Mouse (Mus musculus): ENCODE data around the gene Flt1. TPM values are rescaled to one million over a fixed set of nuclear protein-coding genes. Genes with fewer than 3 reads are reported as not detected.
A peak's percentile ranks its signal among the peaks of the same experiment; 100 is the strongest.

Flt1 gene
- total and polyA plus RNA-seq, 3 experiments = 20.5 to 88.3 (median 82.1) TPM

DNA sequence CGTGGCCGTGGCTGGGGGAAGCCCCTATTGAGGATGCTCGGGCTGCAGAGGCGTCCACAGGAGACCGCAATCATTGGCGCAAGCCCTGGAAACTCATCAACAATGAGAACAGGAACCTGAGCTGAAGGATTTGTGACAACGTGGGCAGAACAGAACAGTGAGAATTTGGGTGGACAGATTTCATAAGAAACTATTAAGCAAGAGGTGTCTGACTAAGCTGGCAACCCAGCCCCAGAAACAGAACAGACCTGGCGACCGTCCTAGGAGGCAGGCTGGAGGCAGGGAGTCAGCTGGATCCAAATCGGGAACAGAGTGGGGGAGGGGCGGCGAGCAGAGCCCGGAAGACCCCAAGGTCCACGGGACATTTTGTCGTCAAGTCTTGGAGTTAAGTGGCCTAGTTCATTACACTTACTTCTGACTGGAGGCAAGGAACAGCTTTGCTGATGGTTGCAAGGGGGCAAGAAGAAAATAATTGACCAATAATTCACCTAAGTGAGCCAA, 22.3 kb upstream of the Flt1 start:
- no peak overlapping the region for H3K9ac ChIP-seq (ENCODE audit: low read depth, low read length)
- intact Hi-C loops (cut with DNase I) = no loop called here
- 3% methylated on average over 15 of the region's 15 CpGs for WGBS

GRCm38 (mm10) chr5:147744900-147745653, 19.3 kb upstream of the Flt1 start:
- Histone ChIP-seq H3K4me3 (no peak overlapping the region), H3K79me2 (replicated peaks; ENCODE audit: control insufficient read depth, insufficient read depth, low read length) (no peaks in the 10 kb centered on the region), H3K27ac (no peak overlapping the region), H3K9ac (ENCODE audit: low read depth, low read length) (no peak overlapping the region), H3K4me1 (ENCODE audit: control insufficient read depth, insufficient read depth, low read length) (no peaks in the 10 kb centered on the region), H3K36me3 (ENCODE audit: control insufficient read depth, insufficient read depth, low read length) (peaks cover 2% of the 10 kb centered on the region; the same call in 1 of the 2 replicates), H3K27me3 (ENCODE audit: control insufficient read depth, insufficient read depth, low read length) (no peaks in the 10 kb centered on the region)
- 78% methylated on average over 21 of the region's 21 CpGs for WGBS
- intact Hi-C loops (cut with DNase I) = no loop called here
- DNase-seq = no peak
- TF ChIP-seq POLR2A (IDR thresholded peaks at IDR 0.05; ENCODE audit: insufficient read depth, low read depth, low read length) = no peak
- no peak for TF ChIP-seq EP300 (IDR thresholded peaks at IDR 0.05; ENCODE audit: insufficient read depth, low read depth, low read length)
- no peak for TF ChIP-seq CTCF (IDR thresholded peaks at IDR 0.05)

More for the DNA sequence above, 22.3 kb upstream of the Flt1 start:
- Histone ChIP-seq H3K79me2 (replicated peaks; ENCODE audit: control insufficient read depth, insufficient read depth, low read length) (no peaks in the 10 kb centered on the region), H3K4me3 (peak overlapping the region; percentile 15), H3K36me3 (ENCODE audit: control insufficient read depth, insufficient read depth, low read length) (peaks cover 2% of the 10 kb centered on the region; the same call in 1 of the 2 replicates), H3K27me3 (ENCODE audit: control insufficient read depth, insufficient read depth, low read length) (no peaks in the 10 kb centered on the region; the same call in 1 of the 2 replicates), H3K27ac (no peak overlapping the region), H3K4me1 (ENCODE audit: control insufficient read depth, insufficient read depth, low read length) (peaks cover 5% of the 10 kb centered on the region)
- TF ChIP-seq POLR2A (IDR thresholded peaks at IDR 0.05; ENCODE audit: insufficient read depth, low read depth, low read length) = no peak
- TF ChIP-seq CTCF (IDR thresholded peaks at IDR 0.05) = no peak
- TF ChIP-seq EP300 (IDR thresholded peaks at IDR 0.05; ENCODE audit: insufficient read depth, low read depth, low read length) = no peak
- peak; percentile 75 to 81 for DNase-seq

- no peak overlapping the region for H3K27ac ChIP-seq
- no peak for DNase-seq
- 87% methylated on average over 9 of the region's 9 CpGs for WGBS
- no peak for TF ChIP-seq POLR2A (IDR thresholded peaks at IDR 0.05; ENCODE audit: insufficient read depth, low read depth, low read length)
- no peak for TF ChIP-seq CTCF (IDR thresholded peaks at IDR 0.05)
- TF ChIP-seq EP300 (IDR thresholded peaks at IDR 0.05; ENCODE audit: insufficient read depth, low read depth, low read length) = no peak
- no peaks in the 10 kb centered on the region for H3K27me3 ChIP-seq (ENCODE audit: control insufficient read depth, insufficient read depth, low read length)
- no peak overlapping the region for H3K9ac ChIP-seq (ENCODE audit: low read depth, low read length)
- no peaks in the 10 kb centered on the region for H3K4me1 ChIP-seq (ENCODE audit: control insufficient read depth, insufficient read depth, low read length)
- H3K4me3 ChIP-seq = no peak overlapping the region
- intact Hi-C loops (cut with DNase I) = no loop called here
- no peaks in the 10 kb centered on the region for H3K36me3 ChIP-seq (ENCODE audit: control insufficient read depth, insufficient read depth, low read length)
- no peaks in the 10 kb centered on the region for H3K79me2 ChIP-seq (replicated peaks; ENCODE audit: control insufficient read depth, insufficient read depth, low read length)
Measured at GRCm38 (mm10) chr5:147742468-147743111, 16.8 kb upstream of the Flt1 start.

DNA sequence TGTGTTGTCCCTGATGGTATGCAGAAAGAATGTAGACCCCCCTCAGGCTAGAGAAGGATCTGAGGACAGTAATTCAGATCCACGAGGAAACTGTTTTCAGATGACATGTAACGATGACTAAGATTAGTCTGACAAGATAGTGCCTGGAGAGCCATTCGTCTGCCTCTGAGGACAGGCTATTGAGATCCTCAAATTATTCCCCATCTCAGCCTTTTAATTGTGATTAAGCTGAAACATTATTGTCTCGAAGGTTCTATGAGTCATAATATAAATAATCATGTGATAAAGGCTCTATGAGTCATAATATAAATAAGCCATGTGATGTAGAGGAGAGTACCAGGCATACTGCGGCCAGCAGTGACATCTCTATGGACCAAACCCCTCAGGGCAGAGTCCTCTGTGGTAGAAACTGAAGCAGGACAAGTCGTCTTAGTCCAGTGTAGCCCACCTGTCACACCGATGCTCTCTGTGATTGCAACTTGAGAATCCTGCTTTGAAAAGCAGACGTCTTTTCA, 11.0 kb upstream of the Flt1 start:
- Histone ChIP-seq H3K4me1 (ENCODE audit: control insufficient read depth, insufficient read depth, low read length) (peaks cover 2% of the 10 kb centered on the region), H3K9ac (ENCODE audit: low read depth, low read length) (no peak overlapping the region), H3K4me3 (no peak overlapping the region), H3K27me3 (ENCODE audit: control insufficient read depth, insufficient read depth, low read length) (no peaks in the 10 kb centered on the region), H3K79me2 (replicated peaks; ENCODE audit: control insufficient read depth, insufficient read depth, low read length) (no peaks in the 10 kb centered on the region), H3K36me3 (ENCODE audit: control insufficient read depth, insufficient read depth, low read length) (no peaks in the 10 kb centered on the region), H3K27ac (no peak overlapping the region)
- intact Hi-C loops (cut with DNase I) = no loop called here
- TF ChIP-seq CTCF (IDR thresholded peaks at IDR 0.05) = no peak
- no peak for TF ChIP-seq POLR2A (IDR thresholded peaks at IDR 0.05; ENCODE audit: insufficient read depth, low read depth, low read length)
- TF ChIP-seq EP300 (IDR thresholded peaks at IDR 0.05; ENCODE audit: insufficient read depth, low read depth, low read length) = no peak
- WGBS = 66% methylated on average over 8 of the region's 8 CpGs
- no peak for DNase-seq

DNA sequence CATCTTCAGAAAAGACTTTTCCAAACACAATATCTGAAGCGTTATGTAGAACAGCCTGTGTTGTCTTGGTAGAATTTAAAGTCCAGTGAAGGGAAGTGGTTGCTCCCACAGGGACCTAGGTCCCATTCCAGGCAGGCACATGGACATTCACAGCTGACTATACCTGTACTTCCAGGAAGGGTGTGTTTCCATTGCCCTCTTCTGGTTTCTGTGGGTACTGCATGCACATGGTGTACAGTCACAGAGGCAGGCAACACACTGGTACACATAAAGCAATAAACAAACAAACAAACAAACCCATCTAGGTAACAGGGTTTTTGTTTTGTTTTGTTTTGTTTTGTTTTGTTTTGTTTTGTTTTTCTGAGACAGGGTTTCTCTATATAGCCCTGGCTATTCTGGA, 7.9 kb upstream of the Flt1 start:
- H3K27ac ChIP-seq = 0 out of 2 replicates have a peak overlapping the region, but pooled peaks have one; percentile 29
- no peaks in the 10 kb centered on the region for H3K79me2 ChIP-seq (replicated peaks; ENCODE audit: control insufficient read depth, insufficient read depth, low read length)
- H3K4me1 ChIP-seq (ENCODE audit: control insufficient read depth, insufficient read depth, low read length) = peaks cover 2% of the 10 kb centered on the region
- intact Hi-C loops (cut with DNase I) = no loop called here
- DNase-seq = no peak
- H3K4me3 ChIP-seq = no peak overlapping the region
- H3K36me3 ChIP-seq (ENCODE audit: control insufficient read depth, insufficient read depth, low read length) = no peaks in the 10 kb centered on the region
- 95% methylated on average over 1 of the region's 1 CpGs for WGBS
- no peak overlapping the region for H3K9ac ChIP-seq (ENCODE audit: low read depth, low read length)
- H3K27me3 ChIP-seq (ENCODE audit: control insufficient read depth, insufficient read depth, low read length) = no peaks in the 10 kb centered on the region
- no peak for TF ChIP-seq POLR2A (IDR thresholded peaks at IDR 0.05; ENCODE audit: insufficient read depth, low read depth, low read length)
- peak; percentile 71 for TF ChIP-seq CTCF (IDR thresholded peaks at IDR 0.05)

Data from heart, adult 2 months (tissue).